Mouse (Mus musculus) hindbrain, embryonic 14.5 days (tissue): Measurements from ENCODE around the gene Adgrl2. TPM values are rescaled to one million over a fixed set of nuclear protein-coding genes. Genes with fewer than 3 reads are reported as not detected.

Source experiments
- ATAC-seq: fragments of 200-750 bp; cut with Nextera tagmentation; 2 replicates; pipeline ENCODE4 v1.8.0; 2017; ENCODE audit warnings: moderate number of reproducible peaks, mild to moderate bottlenecking, moderate TSS enrichment, moderate library complexity; ENCODE audit not compliant: low FRiP score
- DNase-seq: peaks from one replicate; pipeline ENCODE4 v3.0.0-alpha.2; 2015; ENCODE audit warnings: low spot score
- H3K27ac ChIP-seq: fragments of 300-500 bp; sonication (generic); 2 replicates; pipeline ENCODE4 v1.5.1; 2014; ENCODE audit warnings: mild to moderate bottlenecking, moderate library complexity
- H3K27me3 ChIP-seq: fragments of 300-500 bp; sonication (generic); 2 replicates; pipeline ENCODE4 v1.6.1; 2014; ENCODE audit warnings: mild to moderate bottlenecking, low read length, mixed read lengths; ENCODE audit not compliant: control insufficient read depth, insufficient read depth
- H3K36me3 ChIP-seq: fragments of 300-500 bp; sonication (generic); replicated peaks from 2 replicates; pipeline ENCODE4 v1.6.1; 2014; ENCODE audit not compliant: control insufficient read depth, insufficient read depth
- H3K4me1 ChIP-seq: fragments of 300-500 bp; sonication (generic); replicated peaks from 2 replicates; pipeline ENCODE4 v1.6.1; 2014; ENCODE audit warnings: antibody characterized with exemption, low read length, mixed read lengths; ENCODE audit not compliant: control insufficient read depth, insufficient read depth
- H3K4me2 ChIP-seq: fragments of 300-500 bp; sonication (generic); replicated peaks from 2 replicates; pipeline ENCODE4 v1.6.1; 2014; ENCODE audit warnings: mild to moderate bottlenecking, moderate library complexity
- H3K4me3 ChIP-seq: fragments of 300-500 bp; sonication (generic); replicated peaks from 2 replicates; pipeline ENCODE4 v1.5.1; 2014; ENCODE audit warnings: mild to moderate bottlenecking, low read length
- H3K9ac ChIP-seq: fragments of 300-500 bp; sonication (generic); 2 replicates; pipeline ENCODE4 v1.6.1; 2014
- H3K9me3 ChIP-seq: fragments of 300-500 bp; sonication (generic); 2 replicates; pipeline ENCODE4 v1.6.1; 2016; ENCODE audit warnings: low read length; ENCODE audit not compliant: control insufficient read depth
- WGBS: fragments of 180-500 bp; shearing (Covaris S2); extraction: QIAGEN DNeasy Blood & Tissue Kit; methylation state at CpG from one replicate; pipeline ENCODE4 v1.1.7; 2014; 5-methylcytosine and 5-hydroxymethylcytosine counted together
- polyA plus RNA-seq: library from polyadenylated mRNA; unstranded; fragments of >200 nt; fragmentation: Nextera tagmentation; extraction: Ambion mirVana; gene quantifications from 2 replicates; pipeline ENCODE4 v1.2.1, GENCODE M21; 2014

Adgrl2 gene
- polyA plus RNA-seq, 1 experiment from 2014 or later: 171 TPM

GRCm38 (mm10) chr3:148838095-148838834 lies 152.1 kb downstream of the Adgrl2 start:
- Histone ChIP-seq H3K27ac (0 out of 2 replicates have a peak overlapping the region, but pooled peaks have one; percentile 5), H3K4me3 (no peak overlapping the region), H3K9me3 (no peaks in the 10 kb centered on the region), H3K4me1 (peaks cover 9% of the 10 kb centered on the region), H3K27me3 (no peaks in the 10 kb centered on the region), H3K36me3 (peaks cover 56% of the 10 kb centered on the region), H3K4me2 (no peak overlapping the region), H3K9ac (no peak overlapping the region)
- DNase-seq: no peak
- ATAC-seq: peak; percentile 54; the same call in 1 of the 2 replicates
- 57% methylated on average over 13 of the region's 13 CpGs for WGBS

- no peak for DNase-seq
- WGBS: 88% methylated on average over 12 of the region's 12 CpGs
- Histone ChIP-seq H3K36me3 (peaks cover 68% of the 10 kb centered on the region), H3K4me1 (peaks cover 9% of the 10 kb centered on the region), H3K9ac (no peak overlapping the region), H3K27ac (no peak overlapping the region), H3K9me3 (no peaks in the 10 kb centered on the region), H3K4me2 (no peak overlapping the region), H3K27me3 (no peaks in the 10 kb centered on the region), H3K4me3 (no peak overlapping the region)
- no peak for ATAC-seq
Observed at GRCm38 (mm10) chr3:148835136-148835535, 155.2 kb downstream of the Adgrl2 start.

- Histone ChIP-seq H3K9me3 (no peaks in the 10 kb centered on the region), H3K36me3 (peaks cover 64% of the 10 kb centered on the region), H3K27me3 (no peaks in the 10 kb centered on the region), H3K4me2 (no peak overlapping the region), H3K27ac (no peak overlapping the region), H3K9ac (no peak overlapping the region), H3K4me3 (no peak overlapping the region), H3K4me1 (0 out of 2 replicates have a peak, but pooled peaks cover 6% of the 10 kb centered on the region)
- WGBS: 95% methylated on average over 20 of the region's 20 CpGs
- ATAC-seq (no peak), DNase-seq (no peak)
Observed at GRCm38 (mm10) chr3:148833070-148833769, 157.1 kb downstream of the Adgrl2 start.

GRCm38 (mm10) chr3:148832001-148832400 lies 158.4 kb downstream of the Adgrl2 start:
- Histone ChIP-seq H3K27ac (peak overlapping the region; percentile 64), H3K9me3 (no peaks in the 10 kb centered on the region), H3K9ac (no peak overlapping the region), H3K4me1 (0 out of 2 replicates have a peak, but pooled peaks cover 6% of the 10 kb centered on the region), H3K4me3 (no peak overlapping the region), H3K27me3 (no peaks in the 10 kb centered on the region), H3K4me2 (no peak overlapping the region), H3K36me3 (peaks cover 51% of the 10 kb centered on the region)
- ATAC-seq (0 out of 2 replicates have a peak, but pooled peaks have one; percentile 37), DNase-seq (no peak)
- 59% methylated on average over 4 of the region's 4 CpGs for WGBS

GRCm38 (mm10) chr3:148828519-148828918 lies 161.8 kb downstream of the Adgrl2 start:
- Histone ChIP-seq H3K4me2 (no peak overlapping the region), H3K27ac (no peak overlapping the region), H3K4me3 (no peak overlapping the region), H3K27me3 (no peaks in the 10 kb centered on the region), H3K9me3 (no peaks in the 10 kb centered on the region), H3K9ac (no peak overlapping the region), H3K36me3 (peaks cover 47% of the 10 kb centered on the region), H3K4me1 (0 out of 2 replicates have a peak, but pooled peaks cover 6% of the 10 kb centered on the region)
- ATAC-seq: no peak
- DNase-seq: no peak
- 60% methylated on average over 10 of the region's 10 CpGs for WGBS

GRCm38 (mm10) chr3:148823551-148823950 lies 166.8 kb downstream of the Adgrl2 start:
- Histone ChIP-seq H3K9ac (no peak overlapping the region), H3K27ac (no peak overlapping the region), H3K27me3 (no peaks in the 10 kb centered on the region), H3K9me3 (no peaks in the 10 kb centered on the region), H3K4me2 (no peak overlapping the region), H3K4me1 (no peaks in the 10 kb centered on the region), H3K4me3 (no peak overlapping the region), H3K36me3 (peaks cover 67% of the 10 kb centered on the region)
- DNase-seq (no peak), ATAC-seq (no peak)
- 98% methylated on average over 13 of the region's 13 CpGs for WGBS

GRCm38 (mm10) chr3:148821632-148822031 lies 168.7 kb downstream of the Adgrl2 start:
- WGBS: 76% methylated on average over 6 of the region's 6 CpGs
- H3K4me2 ChIP-seq: no peak overlapping the region
- DNase-seq: no peak
- ATAC-seq: no peak
- H3K36me3 ChIP-seq: peaks cover 78% of the 10 kb centered on the region
- no peaks in the 10 kb centered on the region for H3K9me3 ChIP-seq
- no peak overlapping the region for H3K4me3 ChIP-seq
- no peaks in the 10 kb centered on the region for H3K27me3 ChIP-seq
- no peak overlapping the region for H3K27ac ChIP-seq
- no peaks in the 10 kb centered on the region for H3K4me1 ChIP-seq
- no peak overlapping the region for H3K9ac ChIP-seq

- H3K27ac ChIP-seq: no peak overlapping the region
- peak overlapping the region; percentile 15; the same call in 1 of the 2 replicates for H3K4me2 ChIP-seq
- no peak overlapping the region for H3K9ac ChIP-seq
- ATAC-seq (peak; percentile 21; the same call in 1 of the 2 replicates), DNase-seq (no peak)
- H3K4me3 ChIP-seq: no peak overlapping the region
- no peaks in the 10 kb centered on the region for H3K9me3 ChIP-seq
- H3K36me3 ChIP-seq: peaks cover 77% of the 10 kb centered on the region
- no peaks in the 10 kb centered on the region for H3K27me3 ChIP-seq
- 78% methylated on average over 33 of the region's 33 CpGs for WGBS
- no peaks in the 10 kb centered on the region for H3K4me1 ChIP-seq
Observed at GRCm38 (mm10) chr3:148819323-148820046, 170.9 kb downstream of the Adgrl2 start.
